Mouse (Mus musculus) E14TG2a.4 (cell line): ENCODE results near the gene Ank2.

Experiments
- CTCF ChIP-seq: conservative IDR thresholded peaks from 2 replicates; pipeline ENCODE4 v1.5.1; 2014; ENCODE audit warnings: low read length
- POU5F1 ChIP-seq: IDR thresholded peaks from 2 replicates; pipeline ENCODE4 v1.6.1; 2014; ENCODE audit warnings: low read length, borderline replicate concordance

GRCm38 (mm10) chr3:127199112-127199665 lies 300.0 kb downstream of the Ank2 start:
- TF ChIP-seq CTCF (no peak), POU5F1 (no peak)
